Comparison of ENCODE assay signal across 8 mouse cellular contexts in the genomic region with DNA sequence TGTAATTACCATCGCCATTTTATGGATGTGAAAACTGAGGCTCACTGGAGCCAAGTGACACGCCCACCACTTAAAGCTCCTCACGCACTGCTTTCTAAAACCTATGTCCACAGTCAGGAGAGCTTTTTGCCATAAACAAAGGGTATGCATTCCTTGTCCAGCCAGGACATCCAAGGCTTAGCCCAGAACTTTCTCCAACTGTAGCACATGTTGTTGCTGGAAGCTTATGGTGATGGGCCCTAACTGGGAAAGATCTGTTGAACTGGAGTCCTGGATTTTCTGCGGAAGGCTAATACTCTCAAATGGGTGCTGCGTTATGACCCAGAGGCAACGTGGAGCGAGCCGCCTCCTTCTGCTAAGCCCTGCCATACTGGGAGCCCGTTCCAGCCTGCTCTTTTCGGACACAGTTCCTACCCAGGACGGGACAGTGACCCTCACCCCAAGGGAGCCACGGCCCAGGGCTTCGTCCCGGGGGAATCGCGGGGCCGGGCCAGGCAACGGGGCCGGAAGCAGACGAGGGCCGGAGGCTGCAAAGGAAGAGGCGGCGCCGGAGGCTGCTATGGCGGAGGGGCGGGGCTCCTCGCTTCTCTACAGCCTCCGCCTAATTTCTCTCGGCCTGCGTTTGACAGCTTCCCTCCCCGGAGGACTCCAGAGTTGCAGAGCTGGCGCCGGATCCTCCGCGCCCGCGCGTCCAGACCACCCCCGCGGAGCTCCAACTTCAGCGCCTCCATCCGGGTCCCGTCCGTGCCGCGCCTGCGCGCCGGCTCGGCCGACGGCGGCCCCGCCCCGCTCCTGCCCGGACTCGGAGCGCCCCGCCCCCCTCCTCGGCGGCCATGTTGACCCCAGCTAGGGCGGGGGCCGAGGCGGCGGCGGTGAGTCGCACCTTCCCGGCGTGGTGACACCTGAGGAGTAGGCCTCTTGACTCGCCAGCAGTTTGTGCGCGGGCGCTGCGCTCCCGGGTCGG. TPM values are rescaled to one million over a fixed set of nuclear protein-coding genes. Genes with fewer than 3 reads are reported as not detected.
DNase-seq lines count a peak whose midpoint lies in the region; ATAC-seq and TF ChIP-seq lines count a peak whose summit lies in the region.

TSS of gene Pigv (minus strand) at position 767 of the 964 bp plus-strand sequence.

- H3K9me3 ChIP-seq in erythroblast, embryonic 14.5 days (ENCODE audit: control insufficient read depth, low read length) = no peaks in the 10 kb centered on the region
- H3K9me3 ChIP-seq in heart, embryonic 12.5 days (replicated peaks) = no peaks in the 10 kb centered on the region
- no peaks in the 10 kb centered on the region for H3K9me3 ChIP-seq in kidney, embryonic 16.5 days (ENCODE audit: low read length)
- no peaks in the 10 kb centered on the region for H3K9me3 ChIP-seq in liver, embryonic 11.5 days (ENCODE audit: control insufficient read depth, low read length)

- peaks cover 66% of the 10 kb centered on the region for H3K4me1 ChIP-seq in erythroblast, embryonic 14.5 days (ENCODE audit: control insufficient read depth)
- peaks cover 56% of the 10 kb centered on the region for H3K4me1 ChIP-seq in heart, embryonic 12.5 days (replicated peaks)
- H3K4me1 ChIP-seq in kidney, embryonic 16.5 days (ENCODE audit: insufficient read depth, low read length) = peaks cover 58% of the 10 kb centered on the region
- H3K4me1 ChIP-seq in liver, embryonic 11.5 days (replicated peaks; ENCODE audit: control insufficient read depth, insufficient read depth, low read length) = peaks cover 49% of the 10 kb centered on the region

- H3K4me2 ChIP-seq in heart, embryonic 12.5 days = peak within 1 kb of the TSS; percentile 86
- H3K4me2 ChIP-seq in kidney, embryonic 16.5 days (replicated peaks; ENCODE audit: low read depth, low read length) = peak within 1 kb of the TSS; percentile 93
- H3K4me2 ChIP-seq in liver, embryonic 11.5 days = peak within 1 kb of the TSS; percentile 83
- H3K4me2 ChIP-seq in myocyte (ENCODE audit: low read depth) = peak within 1 kb of the TSS; percentile 88

- WGBS in heart, embryonic 12.5 days = under 1% methylated on average over 75 of the region's 76 CpGs
- under 1% methylated on average over 71 of the region's 76 CpGs for WGBS in kidney, embryonic 16.5 days
- WGBS in liver, embryonic 11.5 days = under 1% methylated on average over 67 of the region's 76 CpGs

- H3K9ac ChIP-seq in heart, embryonic 12.5 days = peak within 1 kb of the TSS; percentile 94
- peak within 1 kb of the TSS; percentile 93 for H3K9ac ChIP-seq in kidney, embryonic 16.5 days (replicated peaks; ENCODE audit: low read length)
- H3K9ac ChIP-seq in liver, embryonic 11.5 days (ENCODE audit: low read depth, low read length) = peak within 1 kb of the TSS; percentile 88

- H3K4me3 ChIP-seq in erythroblast, embryonic 14.5 days (replicated peaks) = peak within 1 kb of the TSS; percentile 88
- peak within 1 kb of the TSS; percentile 80 for H3K4me3 ChIP-seq in heart, embryonic 12.5 days
- H3K4me3 ChIP-seq in kidney, embryonic 16.5 days (ENCODE audit: low read length) = peak within 1 kb of the TSS; percentile 77
- peak within 1 kb of the TSS; percentile 73 for H3K4me3 ChIP-seq in liver, embryonic 11.5 days (ENCODE audit: low read depth, low read length)
- H3K4me3 ChIP-seq in myocyte = peak within 1 kb of the TSS; percentile 73

- H3K36me3 ChIP-seq in erythroblast, embryonic 14.5 days (ENCODE audit: control insufficient read depth) = peaks cover 18% of the 10 kb centered on the region
- peaks cover 10% of the 10 kb centered on the region; the same call in 1 of the 2 replicates for H3K36me3 ChIP-seq in heart, embryonic 12.5 days
- H3K36me3 ChIP-seq in kidney, embryonic 16.5 days (ENCODE audit: insufficient read depth, low read length) = no peaks in the 10 kb centered on the region; the same call in 1 of the 2 replicates
- H3K36me3 ChIP-seq in liver, embryonic 11.5 days (ENCODE audit: control insufficient read depth, insufficient read depth, low read length) = no peaks in the 10 kb centered on the region
- H3K36me3 ChIP-seq in myocyte (ENCODE audit: control insufficient read depth, insufficient read depth) = no peaks in the 10 kb centered on the region
- peaks cover 3% of the 10 kb centered on the region; the same call in 1 of the 2 replicates for H3K36me3 ChIP-seq in splenic B cell, adult 2 months (ENCODE audit: control insufficient read depth, insufficient read depth, low read length, poor library complexity, severe bottlenecking)

- H3K27ac ChIP-seq in heart, embryonic 12.5 days (ENCODE audit: poor library complexity, severe bottlenecking) = peak within 1 kb of the TSS; percentile 99
- peak within 1 kb of the TSS; percentile 100 for H3K27ac ChIP-seq in kidney, embryonic 16.5 days (ENCODE audit: low read length)
- H3K27ac ChIP-seq in liver, embryonic 11.5 days (ENCODE audit: low read depth, low read length) = peak within 1 kb of the TSS; percentile 100

- ATAC-seq in heart, embryonic 12.5 days (ENCODE audit: insufficient number of reproducible peaks, low FRiP score) = peak; percentile 94
- ATAC-seq in kidney, embryonic 16.5 days (ENCODE audit: low FRiP score, low TSS enrichment) = peak; percentile 89
- ATAC-seq in liver, embryonic 11.5 days (replicated peaks; ENCODE audit: low FRiP score) = peak; percentile 82

- DNase-seq in CD4-positive, CD25-positive, alpha-beta regulatory T cell, adult 2 months (ENCODE audit: low read depth, low spot score) = peak; percentile 95
- DNase-seq in brain, embryonic 18.5 days (ENCODE audit: low read depth, low spot score) = peak; percentile 77
- DNase-seq in liver, embryonic 11.5 days (ENCODE audit: low spot score) = peak; percentile 93
- DNase-seq in splenic B cell, adult 2 months (ENCODE audit: low read depth, low spot score) = peak; percentile 92

- no peaks in the 10 kb centered on the region for H3K27me3 ChIP-seq in erythroblast, embryonic 14.5 days (ENCODE audit: control insufficient read depth)
- H3K27me3 ChIP-seq in heart, embryonic 12.5 days (replicated peaks) = no peaks in the 10 kb centered on the region
- H3K27me3 ChIP-seq in kidney, embryonic 16.5 days (ENCODE audit: insufficient read depth, low read length) = no peaks in the 10 kb centered on the region
- H3K27me3 ChIP-seq in liver, embryonic 11.5 days (replicated peaks; ENCODE audit: control insufficient read depth, insufficient read depth, low read length) = no peaks in the 10 kb centered on the region
- H3K27me3 ChIP-seq in myocyte (ENCODE audit: control insufficient read depth, insufficient read depth, insufficient read length) = no peaks in the 10 kb centered on the region
- H3K27me3 ChIP-seq in splenic B cell, adult 2 months (ENCODE audit: control insufficient read depth, insufficient read depth, low read length, poor library complexity, severe bottlenecking) = no peaks in the 10 kb centered on the region

- no peaks in the 10 kb centered on the region for H3K79me2 ChIP-seq in myocyte (ENCODE audit: control insufficient read depth, insufficient read depth)

- peak within 1 kb of the TSS; percentile 64 for H3ac ChIP-seq in myocyte (ENCODE audit: control insufficient read depth, insufficient read length)

- TF ChIP-seq POLR2A in myocyte (IDR thresholded peaks at IDR 0.05; ENCODE audit: insufficient read length, low read depth) = peak; percentile 90

TF ChIP-seq in myocyte, 11 proteins besides CTCF, POLR2A, EP300 and RAD21:
- TF ChIP-seq MYOD1 (IDR thresholded peaks at IDR 0.05; ENCODE audit: control insufficient read depth in 1 of 3, insufficient read length in 2 of 3, low read depth in 2 of 3) (peak in 1 of 3 experiments; percentile 26), CEBPB (IDR thresholded peaks at IDR 0.05; ENCODE audit: insufficient read depth, poor library complexity, severe bottlenecking) (no peak), POLR2AphosphoS2 (IDR thresholded peaks at IDR 0.05; ENCODE audit: insufficient read length, low read depth) (peak; percentile 83), MAX (IDR thresholded peaks at IDR 0.05; ENCODE audit: low read depth) (no peak)

RNA-seq across cellular contexts. Expression of gene Pigv, which starts in this region (rescaled TPM):
- 1.6 and 2.0 TPM in 2 replicates for polyA plus RNA-seq in erythroblast, embryonic 14.5 days (2012)
- polyA plus RNA-seq in heart, embryonic 12.5 days (2016; fragmentation: Nextera tagmentation; extraction: Ambion mirVana) = 15.0 and 18.4 TPM in 2 replicates
- polyA plus RNA-seq in kidney, embryonic 16.5 days (2015; fragmentation: Nextera tagmentation; extraction: Ambion mirVana) = 19.2 and 22.7 TPM in 2 replicates
- polyA plus RNA-seq in liver, embryonic 11.5 days (2014; fragmentation: Nextera tagmentation; extraction: Ambion mirVana) = 10.7 and 15.0 TPM in 2 replicates
- 9.8 TPM for polyA plus RNA-seq in myocyte (2012; fragmentation: generic; extraction: Trizol)

Comparison
In these comparisons a context has a peak if more than half of its experiments do, and no peak if none do; other contexts are left out.
1. Peak in every context shown above with its lines: DNase-seq, ATAC-seq, H3K4me3 ChIP-seq and H3K27ac ChIP-seq.